Mouse (Mus musculus): ENCODE results near the gene Mtx3.
"Not testable (repeated sequence)": the region's sequence is repeated elsewhere in the genome, so short reads cannot be mapped to it uniquely, and the experiment has no call there.

Gene Mtx3

DNA sequence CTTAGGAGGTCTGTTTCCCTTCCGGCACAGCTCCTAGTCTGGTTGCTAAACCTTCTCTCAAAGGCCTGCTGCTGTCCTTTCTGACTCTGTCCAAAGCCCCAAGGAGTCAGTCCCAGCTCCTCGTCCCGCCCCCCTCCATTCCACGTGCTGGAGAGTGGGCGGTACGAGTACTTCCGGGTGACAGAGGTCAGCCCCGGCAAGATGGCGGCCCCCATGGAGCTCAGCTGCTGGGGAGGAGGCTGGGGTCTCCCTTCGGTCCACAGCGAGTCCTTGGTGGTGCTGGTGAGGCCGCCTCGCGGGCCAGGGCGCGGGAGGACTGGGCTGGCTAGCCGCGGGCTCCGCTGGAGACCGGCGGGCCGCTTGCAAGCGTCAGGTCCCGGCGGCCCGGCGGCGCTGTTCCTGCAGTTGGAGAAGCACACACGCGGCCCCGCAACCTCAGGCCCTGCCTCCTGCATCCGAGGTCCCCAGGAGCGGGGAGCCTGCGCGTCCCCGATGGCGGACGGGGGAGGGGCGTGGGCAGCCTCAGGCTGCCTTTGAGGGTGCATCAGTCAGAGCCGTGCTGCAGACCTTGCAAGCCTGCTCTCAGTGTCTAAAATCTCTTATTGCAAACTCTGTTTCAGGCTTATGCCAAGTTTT, at the start of gene Mtx3:
Gene Mtx3 (plus strand): TSS at position 175 of the 636 bp plus-strand sequence.
- in situ Hi-C loops (cut with MboI): no loop called here

DNA sequence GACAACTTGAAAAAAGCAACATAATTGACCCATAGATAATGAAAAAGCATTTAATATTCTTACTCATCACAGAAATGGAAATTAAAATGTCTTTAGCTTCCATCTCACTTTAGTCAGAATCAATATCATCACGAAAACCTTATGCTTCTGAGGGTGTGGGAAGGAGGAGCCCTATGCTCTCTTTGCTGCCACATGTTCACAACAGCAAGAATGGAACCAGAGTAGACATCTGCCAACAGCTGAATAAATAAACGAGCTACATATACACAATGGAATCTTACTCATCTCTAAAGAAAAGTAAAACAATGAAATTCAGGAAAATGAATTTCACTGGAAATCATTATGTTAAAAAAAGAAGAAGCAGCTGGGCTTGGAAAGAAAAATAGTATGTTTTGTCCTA, 45.7 kb upstream of the Mtx3 start:
- in situ Hi-C loops (cut with MboI): no loop called here

DNA sequence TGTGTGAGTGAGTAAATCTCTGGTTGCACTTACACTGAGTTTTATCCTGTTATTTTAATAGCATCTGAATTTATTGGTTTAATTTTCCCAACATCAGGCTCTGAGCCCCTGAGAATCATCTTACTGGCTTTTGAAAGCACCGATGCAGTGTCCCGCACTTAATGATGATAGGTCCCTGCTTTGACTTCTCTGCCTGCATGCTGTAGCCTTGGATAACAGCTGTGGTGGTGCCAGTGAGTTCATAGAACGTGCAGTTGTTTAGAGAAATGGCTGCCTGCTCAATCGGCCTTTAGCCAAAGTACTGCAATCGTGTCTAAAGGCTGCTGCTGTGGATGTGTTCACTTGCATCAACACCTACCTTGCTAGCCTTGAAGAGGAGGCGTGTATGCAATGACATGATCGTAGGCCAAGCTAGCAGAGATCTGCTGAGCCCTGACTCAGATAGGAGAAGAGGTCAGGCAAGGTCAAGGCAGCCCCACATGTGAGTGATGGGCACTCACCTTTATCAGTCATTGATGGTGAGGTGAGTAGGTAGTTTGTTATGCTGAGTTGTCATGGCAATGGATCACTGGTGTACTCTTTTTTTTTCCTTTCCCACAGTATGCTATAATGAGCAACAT, 45.1 kb upstream of the Mtx3 start:
- in situ Hi-C loops (cut with MboI): no loop called here

DNA sequence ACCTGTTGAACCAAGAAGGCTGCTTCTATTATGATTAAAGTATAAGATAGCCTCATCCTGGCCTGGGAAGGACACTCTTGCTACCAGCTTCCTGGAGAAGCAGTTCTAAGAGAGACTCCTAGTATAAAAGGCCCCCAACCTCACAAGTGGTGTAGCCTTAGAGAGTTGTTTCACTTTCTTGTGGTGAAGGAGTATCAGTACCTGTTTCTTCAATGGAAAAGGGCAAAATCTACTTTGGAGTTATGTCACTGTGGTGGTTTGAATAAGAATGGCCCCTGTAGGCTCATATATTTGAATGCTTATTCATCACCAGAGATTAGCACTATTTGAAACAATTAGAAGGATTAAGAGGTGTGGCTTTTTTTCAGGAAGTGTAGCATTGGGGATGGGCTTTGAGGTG, 37.8 kb upstream of the Mtx3 start:
- in situ Hi-C loops (cut with MboI): no loop called here

DNA sequence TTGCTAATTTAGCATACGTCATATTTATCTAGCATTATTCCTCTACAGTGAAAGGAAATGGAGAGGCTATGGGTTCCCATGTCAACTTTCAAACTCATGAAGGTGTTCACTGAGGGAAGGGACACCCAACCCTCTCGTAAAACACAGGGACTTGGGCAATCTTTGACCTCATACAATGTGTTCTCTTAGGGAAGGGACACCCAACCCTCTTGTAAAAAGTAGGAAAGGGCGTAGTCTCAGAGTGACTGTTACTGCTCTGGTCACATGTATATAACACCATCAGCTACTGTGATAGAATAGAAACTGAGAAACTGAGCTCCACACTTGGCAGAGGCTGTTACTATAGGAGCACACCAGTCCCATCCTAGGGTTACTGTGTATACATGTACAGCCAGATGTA, 36.7 kb upstream of the Mtx3 start:
- in situ Hi-C loops (cut with MboI): no loop called here

DNA sequence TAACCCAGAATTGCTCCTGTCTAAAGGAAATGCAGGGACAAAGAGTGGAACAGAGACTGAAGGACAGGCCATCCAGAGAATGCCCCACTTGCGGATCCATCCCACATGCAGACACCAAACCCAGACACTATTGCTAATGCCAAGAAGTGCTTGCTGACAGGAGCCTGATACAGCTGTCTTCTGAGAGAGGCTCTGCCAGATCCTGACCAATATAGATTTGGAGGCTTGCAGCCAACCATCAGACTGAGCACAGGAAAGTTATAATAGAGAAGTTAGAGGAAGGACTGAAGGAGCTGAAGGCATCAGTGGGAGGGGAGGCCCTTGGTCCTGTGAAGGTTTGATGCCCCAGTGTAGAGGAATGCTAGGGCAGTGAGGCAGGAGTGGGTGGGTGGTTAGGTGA, 34.0 kb upstream of the Mtx3 start:
- in situ Hi-C loops (cut with MboI): not testable (repeated sequence)

DNA sequence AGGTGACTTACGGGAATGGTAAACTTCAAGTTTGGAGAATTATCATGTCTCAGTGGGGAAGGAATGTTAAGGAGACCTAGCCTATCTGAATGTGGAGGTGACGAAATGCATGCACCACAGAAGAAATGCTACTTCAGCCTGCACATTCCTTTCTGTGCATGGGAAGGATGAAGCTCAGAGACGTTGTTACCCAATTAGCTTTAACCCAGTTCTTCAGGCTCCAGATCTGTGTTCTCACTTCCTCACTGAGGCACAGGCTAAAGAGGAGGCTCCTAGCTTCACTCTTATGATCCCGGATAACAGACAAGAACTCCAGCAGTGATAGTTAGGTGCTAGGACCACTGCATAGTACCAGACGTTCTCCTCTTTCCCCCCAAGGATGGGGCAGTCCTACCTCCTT, 28.2 kb upstream of the Mtx3 start:
- in situ Hi-C loops (cut with MboI): no loop called here

DNA sequence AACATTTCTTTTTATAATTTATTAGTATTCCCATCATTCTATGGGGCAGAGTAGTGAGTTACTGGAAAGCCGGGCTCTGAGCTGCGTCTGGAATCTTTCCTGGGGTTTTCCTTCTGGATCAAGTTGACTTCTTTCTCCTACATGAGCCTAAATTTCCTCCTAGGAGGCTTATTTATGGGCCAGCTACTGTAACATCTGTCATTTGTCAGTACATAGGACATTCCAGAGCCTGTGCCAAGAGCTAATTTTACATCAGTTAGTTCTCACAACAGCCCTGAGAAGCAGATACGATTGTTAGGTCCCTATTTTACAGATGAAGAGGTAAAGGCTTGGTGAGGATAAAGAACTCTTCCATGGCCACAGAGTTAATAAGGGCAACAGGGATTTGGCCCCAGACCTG, 27.2 kb upstream of the Mtx3 start:
- in situ Hi-C loops (cut with MboI): no loop called here

DNA sequence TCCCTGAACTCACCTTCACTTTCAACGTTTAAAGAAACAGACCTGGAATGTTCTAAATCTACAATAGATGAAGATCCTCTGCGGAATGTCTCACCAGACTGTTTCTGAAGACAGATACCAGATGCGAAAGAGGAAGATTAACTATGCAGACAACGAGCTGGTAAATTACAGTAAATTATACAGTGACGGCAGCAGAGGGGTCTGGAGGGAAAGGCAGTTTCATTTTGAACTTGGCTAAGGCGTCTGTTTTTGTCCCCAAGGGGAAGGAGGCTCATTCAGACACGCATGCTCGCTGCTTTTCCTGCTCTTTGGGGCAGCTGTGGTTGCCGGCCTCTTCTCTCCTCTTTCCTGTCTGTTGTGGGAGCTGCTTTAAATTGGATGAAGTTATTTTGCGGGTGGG, 15.7 kb upstream of the Mtx3 start:
- in situ Hi-C loops (cut with MboI): no loop called here

DNA sequence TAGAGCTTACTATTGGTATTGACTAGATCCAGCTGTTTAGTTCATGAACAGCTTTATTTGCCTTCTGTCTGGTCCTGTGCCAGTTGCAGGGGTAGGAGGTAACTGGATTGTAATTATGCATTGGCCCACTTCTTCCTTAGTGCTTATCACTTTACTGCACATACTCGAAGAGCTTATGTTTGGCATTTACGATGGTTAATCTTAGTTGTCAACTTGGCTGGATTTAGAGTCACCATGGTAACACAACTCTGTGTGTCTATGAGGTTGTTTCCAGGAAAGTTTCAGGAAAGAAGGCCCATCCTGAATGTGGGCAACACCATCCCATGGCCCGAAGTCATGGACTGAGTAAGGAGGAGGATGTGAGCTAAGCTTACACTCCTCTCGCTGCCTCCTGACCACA, 11.4 kb upstream of the Mtx3 start:
- in situ Hi-C loops (cut with MboI): no loop called here

DNA sequence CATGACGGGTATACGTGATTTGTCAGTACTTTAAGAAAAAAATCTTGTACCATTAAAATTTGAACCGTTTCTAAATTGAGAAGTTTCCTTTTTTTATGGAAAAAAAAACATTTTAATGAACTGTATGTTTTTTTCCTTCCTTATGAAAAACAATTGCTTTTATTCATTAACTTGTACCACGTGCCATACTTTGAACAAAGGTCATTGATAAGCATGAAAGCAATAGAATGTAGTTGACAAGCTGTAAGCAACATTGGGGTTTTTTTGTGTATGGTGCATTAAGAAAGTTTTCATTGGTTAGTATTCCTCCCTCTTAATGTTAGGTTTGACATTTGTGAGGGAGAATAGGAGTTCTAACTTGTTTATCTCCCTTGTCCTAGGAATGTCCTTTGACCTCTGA, 1.9 kb downstream of the Mtx3 start:
- in situ Hi-C loops (cut with MboI): no loop called here

DNA sequence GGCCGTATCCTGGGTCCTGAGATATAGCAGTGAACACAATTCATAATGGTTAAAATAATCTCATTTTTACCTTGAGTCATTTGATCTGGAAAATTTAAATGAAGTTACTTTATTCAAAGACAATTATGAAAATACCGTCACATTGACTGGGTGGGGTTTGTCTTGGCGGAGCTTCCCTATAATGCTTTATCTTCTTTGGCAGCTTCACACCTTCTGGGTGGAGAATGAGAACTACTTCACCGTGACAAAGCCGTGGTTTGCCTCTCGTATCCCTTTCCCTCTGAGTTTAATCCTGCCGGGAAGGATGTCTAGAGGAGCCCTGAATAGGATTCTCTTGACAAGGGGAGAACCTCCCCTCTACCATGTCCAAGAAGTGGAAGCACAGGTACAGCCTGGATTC, 2.8 kb downstream of the Mtx3 start:
- in situ Hi-C loops (cut with MboI): no loop called here

DNA sequence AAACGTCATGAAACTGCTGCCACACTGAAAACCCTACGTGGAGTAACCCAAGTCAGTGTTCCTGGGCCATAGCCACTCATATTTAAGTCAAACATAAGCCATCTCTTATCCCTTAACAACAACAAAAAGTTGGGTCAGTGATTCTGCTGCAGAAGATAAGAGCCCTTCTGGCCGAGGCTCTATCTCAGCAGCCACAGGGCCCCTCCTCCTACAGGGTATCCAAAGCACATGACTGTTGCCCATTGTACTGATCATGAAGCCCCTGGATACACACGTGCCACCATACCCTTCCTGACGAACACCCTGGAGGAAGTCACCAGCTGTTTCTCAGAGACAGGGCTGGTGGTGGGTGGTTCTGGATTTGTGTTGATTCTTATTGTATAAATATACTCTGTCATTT, 3.4 kb downstream of the Mtx3 start:
- in situ Hi-C loops (cut with MboI): no loop called here

DNA sequence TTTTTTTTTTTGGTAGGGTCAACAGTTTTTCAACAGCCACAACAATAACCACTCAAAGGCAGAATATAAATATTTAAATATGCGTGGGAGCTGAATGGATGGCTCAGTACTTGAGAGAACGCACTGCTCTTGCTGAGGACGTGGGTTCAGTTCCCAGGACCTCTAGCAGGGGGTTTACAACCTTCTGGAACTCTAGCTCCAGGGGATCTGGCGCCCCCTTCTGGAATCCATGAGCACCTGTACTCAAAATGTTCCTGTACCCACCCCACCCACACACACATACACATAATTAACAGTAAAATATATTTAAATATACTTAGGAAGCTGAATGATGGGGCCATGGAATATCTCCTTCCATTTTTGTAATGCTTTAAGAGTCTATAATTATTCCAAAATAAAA, 11.3 kb downstream of the Mtx3 start:
- in situ Hi-C loops (cut with MboI): no loop called here

DNA sequence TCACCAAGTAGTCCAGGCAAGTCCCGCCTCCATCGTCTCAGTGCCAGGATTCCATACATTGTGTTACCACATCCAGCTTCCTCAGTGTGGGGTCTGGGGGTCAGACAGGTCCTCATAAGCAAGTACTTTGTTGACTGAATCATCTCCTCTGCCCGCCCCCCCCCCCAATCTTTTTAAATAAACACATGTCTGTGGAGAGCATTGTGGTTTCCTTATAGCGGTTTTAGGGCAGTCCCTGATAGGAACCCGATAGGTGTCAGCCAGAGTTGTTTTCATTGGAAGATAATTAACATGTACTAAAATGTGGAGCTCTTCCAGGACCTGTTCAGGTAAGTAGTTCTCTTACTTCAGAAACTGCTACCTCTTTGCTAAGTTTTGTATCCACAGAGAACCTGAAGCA, 14.2 kb downstream of the Mtx3 start:
- in situ Hi-C loops (cut with MboI): no loop called here

DNA sequence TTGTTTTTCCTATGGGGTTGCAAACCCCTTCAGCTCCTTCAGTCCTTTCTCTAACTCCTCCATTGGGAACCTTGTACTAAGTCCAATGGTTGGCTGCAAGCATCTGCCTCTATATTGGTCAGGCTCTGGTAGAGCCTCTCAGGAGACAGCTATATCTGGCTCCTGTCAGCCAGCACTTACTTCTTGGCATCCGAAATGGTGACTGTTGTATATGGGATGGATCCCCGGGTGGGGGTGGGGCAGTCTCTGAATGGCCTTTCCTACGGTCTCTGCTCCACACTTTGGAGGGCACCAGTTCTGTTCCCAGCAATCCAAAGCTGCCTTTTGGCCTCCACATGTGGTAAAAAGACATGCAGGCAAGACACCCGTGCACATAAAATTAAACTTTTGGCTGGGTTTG, 15.4 kb downstream of the Mtx3 start:
- in situ Hi-C loops (cut with MboI): no loop called here

DNA sequence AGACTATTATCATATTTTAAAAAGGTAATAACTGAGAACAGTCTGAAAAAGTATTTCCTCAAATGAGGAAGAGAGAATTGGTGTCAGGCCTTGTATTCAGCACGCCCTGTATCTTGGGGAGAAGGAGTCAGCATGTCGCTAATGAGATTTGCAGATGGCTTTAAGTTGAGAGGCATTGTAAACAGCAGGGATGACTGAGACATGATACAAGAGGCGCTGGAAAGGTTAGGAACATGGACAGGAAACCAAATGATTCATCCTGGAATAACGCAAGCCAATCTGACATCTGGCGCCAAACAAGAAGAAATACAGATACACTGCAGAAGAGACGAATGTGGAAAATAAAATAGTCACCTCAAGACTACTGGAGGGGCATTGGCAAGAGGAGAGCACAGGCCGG, 20.8 kb downstream of the Mtx3 start:
- in situ Hi-C loops (cut with MboI): no loop called here

DNA sequence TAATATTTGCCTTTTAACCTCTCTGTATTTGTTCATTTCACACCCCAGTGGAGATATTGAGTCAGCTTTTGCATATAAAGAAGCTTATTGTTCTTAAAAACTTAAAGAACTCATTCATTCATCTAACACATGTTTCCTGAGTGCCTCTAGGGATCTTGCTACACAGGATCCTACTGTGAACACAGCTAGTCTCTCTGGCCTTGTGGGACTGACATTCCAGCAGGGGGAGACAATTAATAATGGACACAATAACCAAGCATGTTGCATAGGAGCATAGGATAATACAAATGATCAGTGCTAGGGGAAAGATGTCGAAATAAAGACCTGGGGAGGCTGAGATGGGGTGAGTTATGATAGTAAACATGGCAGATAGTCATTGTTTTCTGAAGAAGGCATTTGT, 22.1 kb downstream of the Mtx3 start:
- in situ Hi-C loops (cut with MboI): no loop called here

DNA sequence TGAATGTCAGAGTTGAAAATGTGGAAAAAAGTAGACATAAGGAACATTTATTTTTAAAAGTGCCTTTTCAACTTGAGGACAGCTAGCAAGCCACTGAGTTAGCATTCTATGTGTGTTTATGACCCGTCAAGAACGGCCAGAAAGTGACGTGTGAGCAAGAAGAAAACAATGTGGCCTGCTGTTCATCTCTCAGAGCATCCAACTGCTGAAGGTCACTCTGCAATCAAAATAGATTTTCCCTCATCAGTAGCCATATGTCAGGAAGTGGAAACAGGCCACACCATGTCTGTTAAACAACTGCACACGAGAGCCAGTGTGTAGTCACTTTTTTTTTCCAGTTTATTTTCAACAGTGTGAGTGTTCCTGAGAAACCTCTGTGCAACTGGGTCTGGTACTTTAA, 35.0 kb downstream of the Mtx3 start:
- in situ Hi-C loops (cut with MboI): no loop called here

DNA sequence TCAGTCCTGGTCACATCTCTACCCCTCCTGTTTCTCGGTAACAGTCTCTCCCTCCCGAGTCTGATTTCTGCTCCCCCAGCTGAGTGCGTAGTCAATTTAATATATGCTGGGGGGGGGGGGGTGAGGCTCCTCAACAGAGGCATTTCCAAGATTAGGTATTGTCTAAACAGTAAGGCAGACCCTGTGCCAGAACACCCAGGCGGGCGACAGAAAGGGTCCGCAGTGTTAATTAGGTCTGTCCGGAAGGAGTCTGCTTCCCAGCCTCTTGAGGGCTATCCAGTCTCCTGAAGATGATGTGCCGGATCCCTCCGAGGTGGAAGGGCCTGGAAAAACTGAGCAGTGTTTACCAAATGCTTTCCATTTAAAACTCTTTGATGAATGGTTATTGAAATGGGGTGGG, 35.4 kb downstream of the Mtx3 start:
- in situ Hi-C loops (cut with MboI): no loop called here

DNA sequence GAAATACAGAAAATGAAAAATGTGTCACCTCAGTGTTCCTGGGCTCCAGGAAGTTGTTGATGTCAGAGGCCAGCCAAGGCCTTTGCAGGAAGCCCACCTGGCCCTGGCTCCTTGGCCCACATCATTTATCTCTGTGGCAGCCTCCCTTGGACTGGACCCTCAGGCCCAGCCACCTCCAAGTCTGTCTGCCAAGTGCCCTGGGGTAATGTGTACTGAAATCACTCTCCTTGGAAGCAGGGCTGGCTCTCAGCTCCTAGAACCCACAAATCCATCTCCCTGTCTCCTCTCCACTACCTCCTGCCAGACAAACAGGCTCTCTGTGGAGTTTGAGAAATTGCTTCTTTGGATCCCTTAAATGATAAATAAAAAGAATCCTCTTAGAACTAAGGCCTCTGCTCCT, 36.0 kb downstream of the Mtx3 start:
- in situ Hi-C loops (cut with MboI): no loop called here

DNA sequence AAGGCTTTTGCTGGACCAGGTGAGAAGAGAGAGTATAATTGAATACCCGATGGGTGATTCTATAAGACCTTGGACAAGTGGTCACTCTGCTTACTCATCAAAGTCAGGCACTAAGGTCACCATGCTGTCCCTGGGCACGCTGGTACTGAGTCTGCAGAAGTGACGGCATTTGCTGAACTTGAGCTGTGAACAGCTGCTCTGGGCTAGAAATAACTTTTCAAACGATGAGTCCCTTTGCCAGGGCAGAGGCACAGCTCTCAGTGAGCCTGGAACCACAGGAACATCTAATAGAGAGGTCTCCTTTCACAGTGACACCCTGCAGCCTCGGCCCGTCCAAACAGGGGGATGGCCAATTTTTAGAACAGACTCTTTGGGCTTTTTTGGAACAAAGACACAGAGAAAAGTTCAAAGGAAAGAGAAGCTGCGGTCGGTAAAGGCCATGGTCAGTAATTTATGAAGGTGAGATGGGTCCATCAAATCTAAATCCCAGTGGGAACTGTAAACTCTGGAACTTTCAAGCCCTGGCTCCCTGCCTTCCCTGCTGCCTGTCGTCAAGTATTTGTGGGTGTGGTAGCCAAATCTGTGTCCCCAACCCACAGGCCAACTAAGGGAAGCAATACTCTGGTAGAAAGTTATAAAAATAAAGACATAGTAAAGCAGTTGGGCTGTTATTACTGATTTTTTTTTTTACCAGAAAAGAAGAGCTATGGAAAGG, 37.9 kb downstream of the Mtx3 start:
- in situ Hi-C loops (cut with MboI): no loop called here

DNA sequence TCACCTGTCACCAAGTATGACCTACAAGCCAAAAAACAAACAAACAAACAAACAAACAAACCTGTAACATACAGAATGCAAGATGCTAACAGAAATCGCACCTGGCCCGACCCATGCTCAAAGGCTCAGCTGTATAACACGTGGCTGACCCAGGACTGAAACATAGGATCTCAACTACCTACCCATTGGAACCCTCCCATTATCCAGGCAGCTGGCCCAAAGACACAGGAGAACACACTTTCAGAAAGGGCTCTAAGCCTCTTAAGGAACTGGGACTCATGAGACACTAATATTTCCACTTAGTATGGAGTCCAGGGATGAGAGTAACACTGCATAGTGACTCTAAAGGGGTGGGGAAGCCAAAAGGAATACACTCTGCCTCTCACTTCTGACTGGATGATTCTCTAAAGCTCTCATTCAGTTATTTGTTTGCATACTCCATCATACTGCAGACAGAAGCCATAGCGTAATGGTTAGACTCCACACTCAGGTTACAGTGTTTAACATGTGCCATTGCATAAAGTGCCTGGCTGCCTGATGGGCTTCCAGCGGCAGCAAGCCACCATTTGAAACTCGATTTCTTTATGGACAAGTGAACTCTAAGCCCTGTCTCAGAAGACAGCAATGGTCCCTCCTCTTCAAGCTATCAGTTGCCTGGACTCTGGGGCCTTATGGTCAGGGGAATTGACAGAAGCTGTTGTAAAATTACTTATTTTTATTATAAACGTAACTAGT, 38.6 kb downstream of the Mtx3 start:
- in situ Hi-C loops (cut with MboI): no loop called here
